Mouse (Mus musculus) inflammation-experienced regulatory T-cells, adult 6 months (primary cell): ENCODE measurements around the gene Ephb2. TPM values are rescaled to one million over a fixed set of nuclear protein-coding genes. Genes with fewer than 3 reads are reported as not detected.

ENCODE experiments used
- ATAC-seq: one replicate; pipeline ENCODE4 v1.8.0; 2017
- polyA plus RNA-seq, 3 experiments: library from polyadenylated mRNA; unstranded; fragments of 100-300 nt; shearing (Covaris generic); gene quantifications; one replicate each; pipeline ENCODE4 v1.2.1; 2017

The Ephb2 gene
- polyA plus RNA-seq, 3 experiments from 2014 or later = 0.05 TPM; not detected in 2

DNA sequence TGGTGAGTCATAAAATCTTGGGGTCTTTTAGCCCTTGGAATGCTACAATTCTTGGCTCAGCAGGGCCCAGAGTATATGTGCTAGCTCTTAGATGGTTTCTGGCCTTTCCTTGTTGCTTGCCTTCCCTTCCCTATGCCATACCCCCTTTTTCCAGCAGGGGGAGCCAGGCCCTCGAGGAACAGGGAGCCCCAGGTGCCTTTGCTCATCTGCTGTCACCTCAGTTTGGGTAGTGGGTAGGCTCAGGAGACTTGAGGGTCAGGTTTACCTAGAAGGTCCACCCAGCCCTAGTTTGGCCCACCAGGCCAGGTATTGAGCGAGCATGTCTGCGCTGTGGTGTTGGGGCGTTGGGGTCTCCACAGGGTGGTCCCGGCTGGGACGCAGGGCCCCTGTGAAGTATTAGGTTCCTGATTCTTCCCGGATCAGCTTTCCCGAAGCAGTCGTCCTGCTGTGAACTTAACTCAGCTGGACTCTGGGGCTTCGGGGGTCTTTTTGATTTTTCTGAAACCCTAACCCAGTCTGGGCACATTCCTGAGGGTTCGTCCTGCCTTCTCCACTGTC is 186.8 kb downstream of the Ephb2 start:
- ATAC-seq = no peak

DNA sequence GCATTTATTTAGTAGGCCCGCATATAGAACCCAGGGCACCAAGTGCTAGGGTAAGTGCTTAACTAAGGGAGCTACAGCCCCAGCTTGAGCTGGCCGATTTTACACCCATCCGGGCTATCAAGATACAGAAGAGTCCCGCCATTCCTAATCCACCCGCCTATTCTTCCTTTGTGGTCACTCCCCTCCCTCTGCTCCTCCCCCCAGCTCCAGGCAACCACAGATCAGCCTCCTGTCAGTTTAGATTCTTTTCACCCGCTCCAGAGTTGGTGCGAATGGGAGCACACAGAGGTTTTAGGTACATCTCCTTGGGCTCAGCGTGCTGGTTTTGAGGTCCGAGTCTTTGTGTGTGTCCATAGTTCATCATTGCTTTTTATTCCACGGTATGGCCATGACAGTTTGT is 196.9 kb downstream of the Ephb2 start:
- no peak for ATAC-seq

DNA sequence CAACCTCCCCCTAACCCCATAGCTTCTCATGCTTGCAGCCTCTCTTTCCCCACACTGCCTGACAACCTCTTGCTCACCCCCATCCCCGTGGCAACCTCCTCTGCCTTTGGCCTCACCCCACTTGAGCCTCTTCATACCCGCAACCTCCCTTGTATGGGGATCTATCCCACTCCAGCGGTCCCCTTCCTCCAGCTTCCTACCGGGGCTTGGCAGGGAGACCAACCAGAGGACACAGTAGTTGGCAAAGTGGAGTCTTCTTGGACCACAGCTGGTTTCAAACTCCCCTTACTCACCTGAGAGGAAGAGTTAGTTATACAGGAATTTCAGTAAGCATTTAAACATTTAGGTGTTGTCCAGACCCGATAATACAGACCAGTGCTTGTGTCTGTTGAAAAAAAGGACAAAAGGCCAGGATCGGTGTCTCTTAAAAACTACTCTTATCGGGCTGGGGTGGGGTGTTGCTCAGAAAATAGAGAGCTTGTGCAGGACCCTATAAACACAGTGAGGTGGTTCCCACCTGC is 197.5 kb downstream of the Ephb2 start:
- ATAC-seq = no peak

DNA sequence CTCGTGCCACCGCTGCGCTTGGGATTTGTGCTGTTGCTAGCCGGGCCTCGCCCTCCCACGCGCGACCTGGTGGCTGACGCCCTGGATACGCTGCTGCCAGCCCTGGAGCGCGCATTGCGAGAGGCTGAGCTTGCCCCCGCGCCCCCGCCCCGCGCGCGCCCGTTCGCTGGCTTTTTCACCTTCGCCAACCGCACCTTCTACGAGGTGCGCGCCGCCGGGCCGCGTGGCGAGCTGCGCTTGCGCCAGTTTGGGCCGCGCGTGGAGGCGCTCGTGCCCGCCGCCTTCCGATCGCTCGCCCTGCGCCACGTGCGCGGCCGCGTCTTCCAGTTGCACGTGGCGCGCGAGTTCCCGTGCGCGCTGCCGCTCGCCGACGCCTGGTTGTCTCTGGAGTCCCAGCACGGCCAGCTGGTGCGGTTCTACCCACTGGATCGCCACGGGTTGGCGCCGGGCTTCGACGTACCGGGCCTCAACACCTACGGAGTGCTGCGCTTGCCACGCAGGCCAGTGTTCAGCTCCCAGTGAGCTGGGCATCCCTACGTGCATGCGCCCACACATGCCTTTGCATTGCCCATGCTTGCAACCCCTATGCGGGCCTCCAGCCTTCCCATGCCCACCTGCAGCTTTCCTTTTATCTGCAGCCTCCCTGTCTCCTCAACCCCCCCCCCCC is 198.1 kb downstream of the Ephb2 start:
- no peak for ATAC-seq

DNA sequence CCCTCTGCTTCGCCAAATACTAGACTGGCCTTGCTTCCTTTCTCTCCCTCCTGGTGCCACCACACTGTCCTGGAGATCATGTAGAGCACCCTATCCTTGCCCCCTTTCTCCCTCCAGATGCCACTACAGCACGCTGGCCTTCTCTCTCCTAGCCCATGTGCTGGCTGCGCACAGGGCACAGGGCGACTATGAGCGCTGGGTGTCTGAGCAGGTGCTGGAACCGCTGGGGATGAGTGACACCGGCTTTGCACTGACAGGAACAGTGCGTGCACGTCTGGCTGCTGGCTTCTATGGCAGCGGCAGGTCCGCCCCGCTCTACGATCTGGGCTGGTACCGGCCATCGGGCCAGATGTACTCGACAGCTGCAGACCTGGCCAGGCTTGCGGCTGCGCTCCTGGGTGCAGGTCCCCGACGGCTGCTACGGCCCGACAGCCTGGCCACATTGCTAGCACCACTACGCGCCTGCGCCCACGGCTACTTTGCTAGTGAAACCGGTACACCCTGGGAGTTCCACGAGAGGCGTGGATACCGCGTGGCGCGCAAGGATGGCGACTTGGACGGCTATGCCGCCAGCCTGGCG is 198.7 kb downstream of the Ephb2 start:
- no peak for ATAC-seq

DNA sequence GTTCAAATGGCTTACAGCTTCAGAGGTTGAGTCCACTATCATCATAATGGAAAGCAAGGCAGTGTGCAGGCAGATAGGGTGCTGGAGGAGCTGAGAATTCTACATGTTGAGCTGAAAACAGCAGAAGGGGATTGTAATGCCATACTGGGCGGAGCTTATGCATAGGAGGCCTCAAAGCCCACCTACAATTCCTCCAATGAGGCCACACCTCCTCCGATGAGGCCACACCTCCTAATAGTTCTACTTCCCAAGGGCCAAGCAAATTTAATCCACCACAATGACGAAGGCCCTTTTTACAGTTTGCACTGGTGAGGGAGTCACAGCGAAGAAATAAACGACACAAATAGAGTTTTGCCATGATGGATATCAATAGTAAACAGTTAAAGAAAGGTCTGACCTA is 199.3 kb downstream of the Ephb2 start:
- ATAC-seq = no peak

DNA sequence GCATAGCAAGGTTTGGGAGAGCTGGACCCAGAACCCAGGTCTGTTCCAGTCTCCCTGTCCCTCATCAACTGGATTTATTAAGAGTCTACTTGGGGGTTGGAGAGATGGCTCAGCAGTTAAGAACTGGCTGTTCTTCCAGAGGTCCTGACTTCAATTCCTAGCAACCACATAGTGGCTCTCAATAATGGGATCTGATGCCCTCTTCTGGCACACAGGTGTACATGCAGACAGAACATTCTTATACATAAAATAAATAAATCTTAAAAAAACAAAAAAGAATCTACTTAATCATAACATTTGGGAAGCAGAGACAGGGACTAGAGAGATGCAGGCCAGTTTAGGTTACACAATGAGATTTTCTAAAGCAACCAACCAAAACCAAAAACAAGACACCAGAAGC is 199.8 kb downstream of the Ephb2 start:
- ATAC-seq = no peak

DNA sequence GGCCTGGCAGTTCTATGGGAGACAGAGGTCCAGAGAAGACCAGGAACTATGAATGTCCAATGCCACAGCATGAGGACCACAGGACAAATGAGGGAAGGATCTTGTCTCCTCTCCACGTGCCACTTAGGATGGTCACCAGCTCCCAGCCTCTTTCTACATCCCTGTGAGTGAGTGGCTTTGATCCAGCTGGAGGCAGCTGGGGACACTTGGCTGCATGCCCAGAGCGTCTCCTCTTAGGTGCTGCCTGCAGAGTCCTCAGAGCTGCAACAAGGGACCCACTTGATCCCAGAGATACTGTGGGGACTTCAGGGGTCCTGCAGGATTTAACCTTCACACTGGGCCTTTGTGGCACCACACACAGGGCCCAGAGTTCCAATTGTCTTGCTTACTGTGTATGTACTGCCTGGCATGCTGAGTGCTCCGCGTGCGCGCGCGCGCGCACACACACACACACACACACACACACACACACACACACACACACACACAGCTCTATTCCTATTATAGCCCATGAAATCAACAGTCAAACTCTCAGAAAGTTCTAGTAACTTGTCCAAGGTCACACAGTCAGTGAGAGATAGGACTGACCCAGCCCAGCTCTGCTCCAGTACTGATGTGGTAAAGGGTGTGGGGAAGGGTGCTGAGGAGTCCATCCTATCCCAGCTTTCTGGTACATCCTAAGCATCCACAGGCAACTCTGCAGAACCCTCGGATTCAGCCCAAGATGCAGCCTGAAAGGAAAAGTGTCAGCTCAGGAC is 204.4 kb downstream of the Ephb2 start:
- no peak for ATAC-seq

DNA sequence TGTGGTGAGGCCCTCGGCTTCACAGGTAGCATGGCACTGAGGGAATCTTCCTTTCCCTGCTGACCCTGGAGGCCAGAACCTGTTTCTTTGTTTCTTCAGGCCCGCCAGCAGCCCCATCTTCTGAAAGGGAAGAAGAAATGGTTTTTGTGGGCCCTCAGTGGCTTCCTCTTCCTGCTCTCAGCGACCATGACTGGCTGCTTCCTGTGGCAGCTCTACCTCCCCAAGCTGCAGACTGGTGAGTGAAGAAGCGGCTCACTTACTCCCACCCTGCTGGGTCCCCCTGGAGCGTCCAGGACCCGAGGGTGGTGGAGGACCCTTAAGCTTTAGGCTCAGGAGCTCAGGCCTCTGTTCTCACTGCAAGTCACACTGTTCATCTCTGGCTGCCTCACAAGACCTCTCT is 209.2 kb downstream of the Ephb2 start:
- ATAC-seq = no peak

DNA sequence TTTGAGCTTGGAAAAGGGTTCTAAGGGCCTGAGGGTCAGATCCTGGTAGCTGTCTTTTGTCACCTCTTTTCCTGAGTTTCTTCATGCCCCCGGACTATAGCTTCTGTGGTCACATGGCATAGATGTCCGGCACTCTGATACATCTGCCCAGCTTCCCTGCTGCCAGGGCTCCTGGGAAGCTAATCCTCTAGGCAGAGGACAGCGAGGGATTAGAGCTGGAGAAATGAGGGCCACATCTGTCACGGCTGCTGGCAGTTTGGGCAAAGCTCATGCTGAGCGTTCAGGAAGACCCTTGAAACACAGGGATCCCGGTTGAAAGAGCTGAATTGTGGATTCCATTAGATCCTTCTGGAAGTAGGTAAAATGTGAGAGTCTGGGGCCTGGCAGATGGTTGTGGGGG is 213.4 kb downstream of the Ephb2 start, which contains the start of gene Lactbl1:
Gene Lactbl1 (plus strand): TSS at position 234 of the 400 bp plus-strand sequence.
- ATAC-seq = no peak

DNA sequence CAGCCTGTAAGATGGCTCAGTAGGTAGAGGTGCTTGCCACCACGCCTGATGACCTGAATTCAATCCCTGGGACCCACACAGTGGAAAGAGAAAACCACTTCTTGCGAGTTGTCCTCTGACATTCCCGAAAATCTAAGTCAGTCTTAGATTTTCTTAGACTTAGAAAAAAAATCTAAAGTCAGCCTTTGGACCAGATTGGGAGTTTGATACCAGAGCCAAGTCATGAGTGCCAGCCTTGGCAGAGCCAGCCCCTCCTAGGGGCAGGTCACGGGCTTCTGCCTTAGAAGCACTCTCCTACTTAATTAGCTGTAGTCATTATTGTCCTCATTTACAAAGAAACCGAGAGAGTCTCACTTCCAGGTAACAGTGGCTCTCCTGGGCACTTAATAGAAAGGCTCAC is 213.8 kb downstream of the Ephb2 start:
- ATAC-seq = no peak

DNA sequence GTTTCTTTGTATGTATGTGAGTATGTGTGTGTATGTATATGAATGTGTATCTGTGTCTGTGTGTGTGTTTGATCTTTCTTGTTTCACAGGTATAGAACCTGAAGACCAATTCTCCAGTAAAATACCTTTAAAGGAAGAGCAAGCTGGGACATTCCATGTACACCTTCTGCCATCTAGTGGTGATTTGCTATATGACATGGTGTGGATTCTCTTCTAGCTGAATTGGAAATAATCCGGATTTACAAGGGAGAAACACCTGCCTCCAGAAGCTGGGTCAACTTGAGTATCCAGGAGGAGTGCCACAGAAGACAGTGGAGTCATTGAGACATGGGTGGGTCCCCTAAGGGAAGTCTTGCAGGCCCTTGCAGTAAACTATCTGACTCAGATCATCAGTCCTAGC is 214.5 kb downstream of the Ephb2 start:
- no peak for ATAC-seq

DNA sequence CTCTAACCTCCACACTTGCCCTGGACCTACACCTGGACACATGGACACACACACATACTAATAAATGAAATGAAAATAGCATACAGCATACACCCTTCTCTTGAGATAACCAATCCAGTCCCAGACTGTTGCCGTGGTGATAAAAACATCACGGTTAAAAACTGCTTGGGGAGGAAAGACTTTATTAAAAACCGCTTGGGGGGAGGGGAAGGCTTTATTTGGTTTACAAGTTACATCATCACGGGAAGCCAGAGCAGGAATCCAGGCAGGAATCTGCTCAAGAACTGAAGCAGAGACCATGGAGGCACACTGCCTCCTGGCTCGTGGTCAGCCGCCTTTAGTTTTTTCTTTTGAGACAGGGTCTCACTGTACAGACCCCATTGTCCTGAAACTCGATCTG is 222.1 kb downstream of the Ephb2 start:
- no peak for ATAC-seq

DNA sequence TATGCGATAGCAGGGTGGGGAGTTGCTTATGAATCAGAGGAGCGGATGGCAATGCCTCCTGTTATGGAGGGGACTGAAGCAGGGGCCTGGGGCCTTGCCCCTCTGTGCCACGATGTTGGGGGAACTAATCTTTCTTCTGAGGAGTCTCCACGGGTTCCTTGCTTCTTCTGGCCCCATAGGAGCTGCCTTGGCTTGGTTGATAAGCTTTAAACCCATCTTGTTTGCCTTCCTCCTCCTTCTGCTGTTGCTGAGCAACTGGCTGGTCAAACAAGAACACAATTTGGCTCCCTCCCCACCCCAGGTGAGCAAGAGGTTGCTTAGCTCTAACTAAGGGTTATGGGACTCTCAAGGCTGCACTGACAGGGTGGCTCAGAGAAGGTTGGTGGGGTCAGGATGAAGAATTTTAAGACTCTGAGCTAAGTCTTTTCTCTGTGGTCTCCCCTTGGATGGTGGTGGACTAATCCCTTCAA is 225.4 kb downstream of the Ephb2 start, which contains the start of gene Tex46:
Gene Tex46 (plus strand): TSS at position 51 of the 470 bp plus-strand sequence.
- ATAC-seq = no peak

DNA sequence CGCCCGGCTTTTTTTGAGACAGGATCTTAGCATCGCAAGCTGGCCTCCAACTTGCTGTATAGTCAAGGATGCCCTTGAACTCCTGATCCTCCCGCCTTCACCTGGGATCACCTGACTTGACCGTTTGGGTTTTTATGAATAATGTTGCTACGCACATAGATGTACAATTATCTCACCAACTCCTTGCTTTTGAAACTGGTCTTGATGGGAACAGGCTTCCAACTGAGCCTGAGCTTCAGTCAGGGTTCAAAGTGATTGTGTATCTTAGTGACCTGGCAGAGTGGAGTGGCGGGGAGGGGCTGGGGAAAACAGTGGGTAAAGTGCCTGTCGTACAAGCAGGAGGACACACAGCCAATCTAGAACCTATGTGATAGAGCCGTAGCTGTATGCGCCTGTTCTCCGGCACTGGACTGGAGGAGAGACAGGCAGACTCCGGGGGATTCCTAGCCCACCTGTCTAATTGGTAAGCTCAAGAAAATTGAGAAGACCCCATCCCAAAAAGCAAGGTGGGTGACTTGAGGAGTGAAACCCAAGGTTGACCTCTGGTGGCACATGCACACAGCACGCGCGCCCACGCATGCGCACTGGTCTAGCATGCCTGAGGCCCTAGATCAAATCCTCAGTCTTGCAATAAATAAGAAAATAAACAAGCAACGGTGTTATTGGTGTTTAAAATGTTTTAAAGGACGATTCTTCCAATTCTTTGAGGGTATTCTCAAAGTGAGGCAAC is 229.9 kb downstream of the Ephb2 start:
- ATAC-seq = no peak

DNA sequence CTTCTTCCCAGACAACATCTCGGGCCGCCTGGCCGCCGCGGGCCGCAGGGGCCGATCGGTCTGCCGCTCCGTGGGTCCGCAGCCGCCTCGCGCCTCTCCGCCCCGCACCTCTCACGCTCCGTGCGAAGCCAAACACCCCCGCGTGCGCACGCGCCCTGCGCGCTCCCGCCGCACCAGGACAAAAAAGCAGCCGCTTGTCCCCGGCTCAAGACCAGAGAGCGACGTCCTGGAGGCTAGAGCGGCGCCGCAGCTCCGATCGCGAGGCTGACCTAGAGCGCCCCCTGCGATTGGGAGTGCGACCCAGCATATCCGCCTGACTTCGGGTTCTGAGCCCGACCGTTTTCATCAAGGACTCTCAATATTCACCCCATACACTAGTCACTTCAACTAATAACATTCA is 233.2 kb downstream of the Ephb2 start, which contains the start of gene Kdm1a:
Gene Kdm1a (minus strand): TSS at position 156 of the 400 bp plus-strand sequence.
- ATAC-seq = peak; percentile 85

DNA sequence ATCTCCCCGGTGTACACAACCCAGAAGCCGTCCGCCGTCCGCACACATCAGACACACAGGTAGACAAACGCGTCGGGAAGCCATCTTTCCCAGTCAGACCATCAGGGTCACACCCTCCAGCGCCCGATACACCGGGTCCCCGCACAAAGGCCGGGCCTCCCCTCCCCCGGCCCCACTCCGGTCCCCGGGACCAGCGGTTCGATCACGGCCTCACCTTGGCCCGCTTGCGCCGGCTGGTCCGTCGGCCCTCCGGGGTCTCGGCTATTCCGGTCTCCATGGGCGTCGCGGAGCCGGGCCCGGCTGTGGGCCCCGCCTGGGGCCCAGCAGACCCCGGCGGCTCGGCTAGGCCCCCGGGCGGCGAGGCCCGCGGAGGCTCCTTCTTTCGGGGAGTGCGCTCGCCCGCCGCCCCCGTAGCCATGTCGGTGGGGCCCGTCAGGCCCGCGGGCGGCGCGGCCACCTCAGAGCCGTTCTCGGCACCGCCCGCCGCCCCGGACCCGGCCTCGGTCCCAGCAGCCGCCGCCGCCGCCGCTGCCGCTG is 233.7 kb downstream of the Ephb2 start:
- ATAC-seq = peak; percentile 22

DNA sequence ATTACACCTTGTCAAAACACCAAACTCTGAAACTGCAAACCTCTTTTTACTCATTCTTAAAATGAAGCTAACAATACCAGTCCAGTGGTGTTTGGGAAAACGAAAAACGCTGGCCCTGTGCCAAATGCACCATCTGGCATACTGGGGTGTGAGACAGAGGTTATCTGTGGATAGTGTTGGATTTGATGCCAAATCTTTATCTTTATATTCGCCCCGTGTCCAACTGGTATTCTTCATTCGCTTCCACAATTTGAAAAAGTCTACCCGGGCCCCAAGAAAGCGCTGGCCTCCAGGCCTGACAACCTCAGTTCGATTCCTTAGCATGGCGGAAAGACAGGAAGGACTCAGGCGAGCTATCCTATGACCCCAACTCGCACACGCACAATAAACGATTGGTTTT is 234.3 kb downstream of the Ephb2 start:
- ATAC-seq = no peak

DNA sequence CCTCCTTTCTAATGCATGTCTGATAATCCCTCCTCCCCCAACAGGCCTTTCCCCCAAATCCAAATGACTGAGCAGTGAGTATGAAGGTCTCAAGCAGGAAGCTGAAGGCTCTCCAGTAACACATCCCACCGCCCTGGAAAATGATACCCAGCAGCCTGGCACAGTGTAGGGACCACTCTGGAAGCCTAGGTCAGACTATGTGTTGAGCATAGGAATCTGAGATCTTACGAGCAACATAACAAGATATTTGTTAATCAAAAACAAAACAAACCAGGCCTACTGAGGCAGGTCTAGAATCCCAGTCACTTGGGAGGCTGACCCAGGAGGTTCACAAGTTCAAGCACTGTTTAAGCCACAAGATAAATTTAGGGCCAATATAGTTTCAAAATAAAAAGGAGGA is 235.3 kb downstream of the Ephb2 start:
- ATAC-seq = no peak

DNA sequence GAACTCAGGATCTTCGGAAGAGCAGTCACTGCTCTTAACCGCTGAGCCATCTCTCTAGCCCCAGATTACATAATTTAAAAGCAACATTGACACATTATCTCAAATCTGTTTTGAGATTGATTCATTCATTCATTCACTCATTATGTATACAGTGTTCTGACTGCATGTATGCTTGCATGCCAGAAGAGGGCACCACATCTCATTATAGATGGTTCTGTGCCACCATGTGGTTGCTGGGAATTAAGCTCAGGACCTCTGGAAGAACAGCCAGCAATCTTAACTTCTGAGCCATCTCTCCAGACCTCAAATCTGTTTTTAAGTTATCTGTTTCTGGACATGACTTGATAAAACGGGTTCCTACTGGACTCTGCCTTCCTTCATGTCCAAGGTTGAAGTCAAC is 235.9 kb downstream of the Ephb2 start:
- ATAC-seq = no peak

DNA sequence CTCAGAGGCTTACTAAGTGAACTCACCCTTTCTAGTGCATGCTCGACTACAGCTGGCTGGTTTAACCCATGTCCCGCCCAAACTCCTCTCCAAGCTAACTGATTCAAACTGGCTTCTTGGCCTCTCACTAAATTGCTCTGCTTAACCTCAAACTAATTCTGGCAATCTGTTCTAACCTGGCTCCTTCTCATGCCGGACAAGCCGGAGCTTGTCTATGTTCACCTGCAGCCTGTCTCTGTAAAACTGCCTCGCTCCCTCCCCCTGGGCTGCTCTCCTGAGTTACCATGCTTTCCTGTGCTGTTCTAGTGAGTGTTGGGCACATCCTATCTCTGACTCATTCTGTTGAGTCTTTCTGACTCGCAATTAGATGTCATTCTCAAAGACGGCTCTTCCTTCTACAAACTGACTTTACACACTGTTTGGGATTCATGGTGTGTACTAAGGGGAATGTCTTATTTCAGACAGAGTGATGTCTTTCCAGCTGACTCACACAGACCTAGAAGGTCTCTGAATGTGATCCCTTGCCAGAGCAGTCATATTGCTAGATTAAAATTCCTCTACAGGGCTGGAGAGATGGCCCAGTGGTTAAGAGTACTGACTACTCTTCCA is 237.4 kb downstream of the Ephb2 start:
- ATAC-seq = no peak
